Mouse (Mus musculus): ENCODE data around the gene Spint3. TPM values are rescaled to one million over a fixed set of nuclear protein-coding genes. Genes with fewer than 3 reads are reported as not detected.

Gene Spint3
- polyA plus RNA-seq, 2 experiments, result not detected

GRCm38 (mm10) chr2:164560106-164560505 lies 13.2 kb downstream of the Spint3 start:
- 88% methylated on average over 8 of the region's 8 CpGs for WGBS
- no peak overlapping the region for H3K4me3 ChIP-seq (replicated peaks; ENCODE audit: low read length)
- H3K36me3 ChIP-seq (ENCODE audit: control insufficient read depth, insufficient read depth, low read length), result no peaks in the 10 kb centered on the region
- peaks cover 9% of the 10 kb centered on the region for H3K4me1 ChIP-seq (ENCODE audit: control insufficient read depth, insufficient read depth, low read length)
- H3K9me3 ChIP-seq (ENCODE audit: control insufficient read depth, low read length), result no peaks in the 10 kb centered on the region
- H3K4me2 ChIP-seq (replicated peaks; ENCODE audit: low read depth, low read length, severe bottlenecking), result no peak overlapping the region
- H3K9ac ChIP-seq (ENCODE audit: low read depth, low read length, severe bottlenecking), result no peak overlapping the region
- ATAC-seq (ENCODE audit: low FRiP score, low read depth), result no peak
- TF ChIP-seq POLR2A (IDR thresholded peaks at IDR 0.05; ENCODE audit: borderline replicate concordance, extremely low read depth, insufficient read depth, insufficient read length), result no peak
- no peak overlapping the region for H3K27ac ChIP-seq (replicated peaks; ENCODE audit: low read depth, low read length)
- no peak for DNase-seq (ENCODE audit: low spot score)
- no peaks in the 10 kb centered on the region for H3K27me3 ChIP-seq (ENCODE audit: control insufficient read depth, insufficient read depth, low read length)

- no peaks in the 10 kb centered on the region for H3K27me3 ChIP-seq (ENCODE audit: control insufficient read depth, insufficient read depth, low read length)
- no peaks in the 10 kb centered on the region for H3K36me3 ChIP-seq (ENCODE audit: control insufficient read depth, insufficient read depth, low read length)
- DNase-seq (ENCODE audit: low spot score) (no peak), ATAC-seq (ENCODE audit: low FRiP score, low read depth) (no peak)
- WGBS, result 36% methylated on average over 16 of the region's 16 CpGs
- no peak for TF ChIP-seq POLR2A (IDR thresholded peaks at IDR 0.05; ENCODE audit: borderline replicate concordance, extremely low read depth, insufficient read depth, insufficient read length)
- H3K9ac ChIP-seq (ENCODE audit: low read depth, low read length, severe bottlenecking), result no peak overlapping the region
- H3K27ac ChIP-seq (replicated peaks; ENCODE audit: low read depth, low read length), result no peak overlapping the region
- H3K9me3 ChIP-seq (ENCODE audit: control insufficient read depth, low read length), result no peaks in the 10 kb centered on the region
- no peak overlapping the region for H3K4me3 ChIP-seq (replicated peaks; ENCODE audit: low read length)
- no peak overlapping the region for H3K4me2 ChIP-seq (replicated peaks; ENCODE audit: low read depth, low read length, severe bottlenecking)
- H3K4me1 ChIP-seq (ENCODE audit: control insufficient read depth, insufficient read depth, low read length), result peaks cover 8% of the 10 kb centered on the region
These were observed 14.1 kb downstream of the Spint3 start for GRCm38 (mm10) chr2:164558991-164559645.

DNA sequence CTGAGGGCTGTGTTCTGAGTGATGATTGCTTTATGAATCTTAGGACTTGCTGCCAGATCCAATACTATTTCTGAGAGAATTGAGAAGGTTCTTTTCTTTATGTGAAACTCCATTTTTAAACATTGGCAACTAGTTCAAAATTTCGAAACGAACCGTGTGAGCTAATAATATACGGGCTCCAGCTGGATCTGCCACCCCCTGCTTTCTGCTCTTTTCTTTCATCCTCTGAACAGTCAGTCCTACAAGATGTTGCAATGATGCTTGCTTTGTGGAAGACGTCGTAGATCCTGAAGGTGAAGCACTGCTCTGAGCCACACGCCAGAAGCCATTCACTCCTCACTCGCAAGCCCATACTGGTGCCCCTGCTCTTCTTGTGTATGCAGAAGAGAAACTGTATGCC lies 14.8 kb downstream of the Spint3 start:
- Histone ChIP-seq H3K4me1 (ENCODE audit: control insufficient read depth, insufficient read depth, low read length) (peaks cover 7% of the 10 kb centered on the region), H3K27ac (replicated peaks; ENCODE audit: low read depth, low read length) (no peak overlapping the region), H3K9ac (ENCODE audit: low read depth, low read length, severe bottlenecking) (no peak overlapping the region), H3K4me2 (replicated peaks; ENCODE audit: low read depth, low read length, severe bottlenecking) (no peak overlapping the region), H3K4me3 (replicated peaks; ENCODE audit: low read length) (no peak overlapping the region), H3K36me3 (ENCODE audit: control insufficient read depth, insufficient read depth, low read length) (no peaks in the 10 kb centered on the region), H3K9me3 (ENCODE audit: control insufficient read depth, low read length) (no peaks in the 10 kb centered on the region), H3K27me3 (ENCODE audit: control insufficient read depth, insufficient read depth, low read length) (no peaks in the 10 kb centered on the region)
- 78% methylated on average over 8 of the region's 8 CpGs for WGBS
- ATAC-seq (ENCODE audit: low FRiP score, low read depth) (no peak), DNase-seq (ENCODE audit: low spot score) (no peak)
- TF ChIP-seq POLR2A (IDR thresholded peaks at IDR 0.05; ENCODE audit: borderline replicate concordance, extremely low read depth, insufficient read depth, insufficient read length), result no peak

GRCm38 (mm10) chr2:164551502-164551901 lies 21.8 kb downstream of the Spint3 start:
- Histone ChIP-seq H3K36me3 (ENCODE audit: control insufficient read depth, insufficient read depth, low read length) (no peaks in the 10 kb centered on the region), H3K4me2 (replicated peaks; ENCODE audit: low read depth, low read length, severe bottlenecking) (no peak overlapping the region), H3K4me3 (replicated peaks; ENCODE audit: low read length) (no peak overlapping the region), H3K9me3 (ENCODE audit: control insufficient read depth, low read length) (no peaks in the 10 kb centered on the region), H3K4me1 (ENCODE audit: control insufficient read depth, insufficient read depth, low read length) (no peaks in the 10 kb centered on the region), H3K9ac (ENCODE audit: low read depth, low read length, severe bottlenecking) (no peak overlapping the region), H3K27ac (replicated peaks; ENCODE audit: low read depth, low read length) (no peak overlapping the region), H3K27me3 (ENCODE audit: control insufficient read depth, insufficient read depth, low read length) (no peaks in the 10 kb centered on the region)
- DNase-seq (ENCODE audit: low spot score) (no peak), ATAC-seq (ENCODE audit: low FRiP score, low read depth) (no peak)
- no peak for TF ChIP-seq POLR2A (IDR thresholded peaks at IDR 0.05; ENCODE audit: borderline replicate concordance, extremely low read depth, insufficient read depth, insufficient read length)
- WGBS, result 89% methylated on average over 9 of the region's 9 CpGs

DNA sequence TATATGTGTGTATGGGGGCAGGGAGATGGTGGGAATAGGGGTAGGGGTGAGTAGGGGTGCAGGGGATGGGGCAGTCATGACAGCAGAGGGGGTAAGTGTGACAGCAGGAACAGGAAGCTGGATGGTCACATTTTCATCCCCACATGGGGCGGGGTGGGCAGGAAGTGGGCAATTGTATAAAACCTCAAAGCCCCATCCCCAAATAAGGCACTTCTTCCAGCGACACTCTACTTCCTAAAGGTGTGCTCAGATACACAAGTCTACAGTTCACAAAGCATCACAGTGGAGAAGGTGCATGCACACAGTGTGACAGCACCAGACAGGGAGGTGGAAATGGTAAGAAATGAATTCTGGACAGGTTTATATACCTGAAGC lies 22.4 kb downstream of the Spint3 start:
- H3K36me3 ChIP-seq (ENCODE audit: control insufficient read depth, insufficient read depth, low read length), result no peaks in the 10 kb centered on the region
- H3K4me1 ChIP-seq (ENCODE audit: control insufficient read depth, insufficient read depth, low read length), result no peaks in the 10 kb centered on the region
- no peak for TF ChIP-seq POLR2A (IDR thresholded peaks at IDR 0.05; ENCODE audit: borderline replicate concordance, extremely low read depth, insufficient read depth, insufficient read length)
- H3K27me3 ChIP-seq (ENCODE audit: control insufficient read depth, insufficient read depth, low read length), result no peaks in the 10 kb centered on the region
- 64% methylated on average over 2 of the region's 2 CpGs for WGBS
- no peak overlapping the region for H3K27ac ChIP-seq (replicated peaks; ENCODE audit: low read depth, low read length)
- no peak overlapping the region for H3K4me2 ChIP-seq (replicated peaks; ENCODE audit: low read depth, low read length, severe bottlenecking)
- H3K9ac ChIP-seq (ENCODE audit: low read depth, low read length, severe bottlenecking), result no peak overlapping the region
- H3K4me3 ChIP-seq (replicated peaks; ENCODE audit: low read length), result no peak overlapping the region
- no peaks in the 10 kb centered on the region for H3K9me3 ChIP-seq (ENCODE audit: control insufficient read depth, low read length)
- DNase-seq (ENCODE audit: low spot score), result no peak
- ATAC-seq (ENCODE audit: low FRiP score, low read depth), result no peak

Measured in limb, embryonic 14.5 days (tissue).